Mouse (Mus musculus) cerebellum, adult 8-10 months (tissue): Measurements from ENCODE around the gene Zbtb41.
"Not testable (repeated sequence)": the region's sequence is repeated elsewhere in the genome, so short reads cannot be mapped to it uniquely, and the experiment has no call there.

Experiments used
- DNase-seq: peaks from one replicate; pipeline ENCODE4 v3.0.0; 2022

Gene Zbtb41

GRCm38 (mm10) chr1:139421875-139422791 is at the start of gene Zbtb41:
Gene Zbtb41, plus strand, starts transcription at chr1:139422288.
- DNase-seq = peak; percentile 89

- DNase-seq = no peak
Observed at GRCm38 (mm10) chr1:139375900-139376299, 46.2 kb upstream of the Zbtb41 start.

DNA sequence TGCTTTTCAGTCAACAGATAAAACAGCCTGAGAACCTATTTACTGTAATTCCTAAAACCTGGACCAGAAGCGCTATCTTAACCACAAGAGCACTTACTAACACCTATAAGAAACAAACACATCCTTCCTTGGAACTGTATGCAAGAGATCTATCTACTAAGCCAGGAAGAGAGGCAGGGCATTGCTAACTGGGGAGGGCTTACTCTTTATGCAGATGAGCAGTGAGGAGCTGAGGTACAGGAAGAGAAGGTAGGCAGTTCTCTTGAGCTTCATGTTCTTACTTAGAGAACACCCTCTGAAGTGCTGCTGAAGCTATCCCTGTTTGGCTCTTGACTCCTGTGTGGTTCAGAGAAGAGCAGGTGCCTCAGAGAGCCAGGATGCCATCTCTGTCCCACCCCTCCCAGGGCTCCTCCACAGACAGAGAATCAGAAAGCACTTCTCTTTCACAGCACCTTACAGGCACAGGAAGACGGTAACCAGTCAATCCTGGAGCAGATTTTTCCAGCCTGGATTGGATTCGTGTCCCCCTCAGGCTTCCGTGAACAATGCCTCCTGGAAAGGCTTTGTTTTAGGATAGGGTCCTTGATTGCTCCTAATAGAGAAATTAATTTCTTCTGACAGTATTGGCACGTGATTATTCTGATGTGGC is 45.3 kb upstream of the Zbtb41 start, which contains the start of gene Crb1:
TSS of gene Crb1 (minus strand) at position 463 of the 649 bp plus-strand sequence.
- DNase-seq = no peak

GRCm38 (mm10) chr1:139378861-139379620 is 43.0 kb upstream of the Zbtb41 start:
- no peak for DNase-seq

DNA sequence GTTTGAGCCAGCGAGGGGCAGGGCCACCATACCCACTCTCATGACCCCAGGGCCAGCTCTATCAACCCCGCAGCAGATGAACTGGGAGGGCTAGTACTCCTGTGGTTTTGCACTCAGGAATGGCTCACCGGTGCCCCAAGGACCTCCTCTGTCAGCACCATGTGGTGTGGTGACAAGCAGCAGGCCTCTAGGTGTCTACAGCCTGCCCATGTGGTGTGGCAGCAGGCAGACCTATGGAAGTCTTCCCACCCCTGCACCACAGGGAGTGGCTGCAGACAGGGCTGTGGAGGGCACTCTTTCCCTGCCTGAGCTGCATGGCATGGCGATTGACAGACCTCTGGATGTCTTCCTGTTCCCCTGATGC is 42.5 kb upstream of the Zbtb41 start:
- no peak for DNase-seq

GRCm38 (mm10) chr1:139391747-139392146 is 30.3 kb upstream of the Zbtb41 start:
- DNase-seq = no peak

DNA sequence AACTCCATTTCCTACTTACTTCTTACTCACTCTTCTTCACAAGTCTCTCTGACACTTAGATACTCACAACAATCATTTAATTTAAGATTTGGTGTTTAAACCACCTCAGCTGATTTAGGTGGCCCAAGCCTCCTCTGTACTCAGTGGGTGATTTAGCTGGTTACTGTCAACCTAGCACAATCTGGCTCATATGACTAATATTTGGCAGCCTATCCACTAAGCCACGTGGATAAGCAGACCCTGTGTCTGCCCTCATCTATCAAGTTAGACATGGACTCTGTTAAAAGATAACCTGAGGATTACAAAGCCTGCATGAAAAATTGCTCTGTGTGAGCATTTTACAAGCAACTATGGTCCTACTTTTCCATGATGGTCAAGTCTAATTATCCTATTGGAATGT is 25.5 kb upstream of the Zbtb41 start:
- no peak for DNase-seq

DNA sequence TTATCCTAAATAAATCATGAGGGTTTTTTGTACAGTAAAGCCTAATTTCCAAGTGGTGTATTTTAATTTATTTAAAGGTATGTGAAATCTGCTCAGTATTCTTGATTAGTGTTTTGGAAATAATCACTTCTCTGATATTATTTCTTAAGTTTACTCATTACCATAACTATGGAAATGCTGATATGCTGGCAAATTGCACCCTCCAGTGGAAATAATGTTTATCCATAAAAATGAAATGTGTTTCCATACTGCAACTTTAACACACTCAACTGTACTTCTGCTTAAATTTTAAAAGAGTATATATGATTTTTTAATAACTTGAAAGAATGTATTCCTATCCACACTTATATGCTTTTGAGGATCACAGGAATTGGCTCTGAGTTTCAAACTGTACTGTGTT is 16.3 kb upstream of the Zbtb41 start:
- DNase-seq = no peak

- no peak for DNase-seq
Observed at GRCm38 (mm10) chr1:139407701-139408100, 14.4 kb upstream of the Zbtb41 start.

DNA sequence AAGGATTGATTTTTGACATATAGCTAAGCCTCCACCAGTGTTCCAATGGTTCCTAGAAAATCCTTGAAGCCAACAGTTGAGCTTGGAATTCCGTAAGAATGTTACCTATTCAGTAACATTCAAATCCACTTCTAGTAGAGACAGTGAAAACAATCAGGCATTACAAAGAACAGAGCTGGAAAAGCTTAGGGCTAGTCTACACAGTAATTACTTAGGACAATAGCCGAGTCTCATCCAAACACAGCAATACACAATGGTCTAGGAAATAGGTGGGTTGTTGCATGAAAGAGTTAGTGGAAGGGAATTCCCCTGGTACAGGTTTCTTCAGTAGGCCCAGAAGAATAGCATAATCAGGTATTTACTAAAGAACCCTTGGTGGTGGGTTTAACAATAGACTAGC is 9.7 kb upstream of the Zbtb41 start:
- DNase-seq = not testable (repeated sequence)

DNA sequence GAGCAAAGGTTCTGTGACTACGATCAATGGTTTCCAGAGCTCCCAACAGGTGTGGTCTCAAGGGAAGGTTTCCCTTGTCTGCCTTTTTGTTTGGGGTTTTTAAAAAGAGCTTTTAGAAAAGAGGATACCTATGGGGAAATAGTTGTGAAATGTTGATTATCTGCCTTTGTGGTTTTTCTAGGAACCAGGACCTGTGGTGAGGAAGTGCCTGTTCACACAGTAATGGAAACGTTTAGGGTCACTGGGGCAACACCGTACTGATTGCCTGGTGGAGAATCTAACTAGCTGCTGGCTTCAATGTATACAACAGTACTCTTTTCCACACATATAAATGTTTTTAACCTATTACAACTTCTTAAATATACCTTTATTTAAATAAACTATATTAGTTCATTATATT is 8.6 kb upstream of the Zbtb41 start:
- DNase-seq = no peak

- DNase-seq = no peak
Observed at GRCm38 (mm10) chr1:139421521-139421874, 590 bp upstream of the Zbtb41 start.

- no peak for DNase-seq
Observed at GRCm38 (mm10) chr1:139422941-139423340, 853 bp downstream of the Zbtb41 start.

DNA sequence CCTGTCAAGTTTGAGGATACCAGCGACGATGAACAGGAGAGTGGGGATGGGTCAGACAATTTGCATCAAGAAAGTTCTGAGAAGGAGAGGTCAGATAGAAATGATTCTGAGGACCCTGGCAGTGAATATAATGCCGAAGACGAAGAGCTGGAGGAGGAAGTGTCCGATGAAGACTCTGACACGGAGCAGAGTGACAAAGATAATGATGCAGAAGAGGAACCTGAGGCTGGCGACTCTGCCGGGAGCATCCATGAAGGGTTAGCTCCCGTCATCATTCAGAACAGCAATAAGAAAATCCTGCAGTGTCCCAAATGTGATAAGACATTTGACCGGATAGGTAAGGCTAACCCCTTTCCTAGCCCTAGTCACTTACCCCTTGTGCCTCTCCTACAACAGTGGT is 1.8 kb downstream of the Zbtb41 start:
- DNase-seq = no peak

DNA sequence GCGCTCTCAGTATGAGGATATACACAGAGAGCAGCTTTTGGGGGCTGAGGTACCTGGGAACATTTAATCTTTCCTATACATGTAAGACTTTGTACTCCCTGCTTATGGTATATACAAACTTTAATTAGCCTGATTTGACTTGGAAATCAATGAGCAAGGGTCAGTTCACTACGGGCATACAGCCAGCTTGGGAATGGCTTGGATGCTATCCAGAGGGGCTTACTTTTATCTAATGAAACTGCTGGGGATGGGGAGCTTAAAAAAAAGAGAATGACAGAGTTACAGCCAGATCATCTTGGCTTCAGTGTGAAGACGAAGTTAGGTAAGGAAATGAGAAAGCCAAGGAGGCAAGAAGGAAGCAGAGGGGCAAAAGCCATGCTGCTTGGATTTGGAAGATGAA is 2.9 kb downstream of the Zbtb41 start:
- DNase-seq = no peak

DNA sequence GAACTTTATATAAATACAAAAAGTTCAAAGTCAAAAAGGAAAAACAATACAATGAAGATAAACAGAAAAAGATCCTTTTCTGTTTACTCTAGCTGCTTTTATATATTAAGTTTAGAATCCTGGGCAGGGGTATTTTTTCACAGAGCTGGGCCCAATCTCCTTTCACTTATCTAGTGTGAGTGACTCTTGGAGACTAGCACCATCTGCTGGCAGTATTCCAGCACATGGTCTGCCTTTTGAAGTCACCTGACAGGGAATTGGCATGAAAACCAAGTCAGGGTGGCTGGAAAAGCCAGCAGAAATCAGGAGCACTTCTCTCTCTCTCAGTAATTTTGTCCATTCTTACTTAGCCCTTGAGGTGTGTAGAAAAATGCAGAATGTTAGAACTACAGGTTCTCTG is 16.3 kb downstream of the Zbtb41 start:
- DNase-seq = no peak

GRCm38 (mm10) chr1:139443103-139443502 is 21.0 kb downstream of the Zbtb41 start:
- DNase-seq = not testable (repeated sequence)

DNA sequence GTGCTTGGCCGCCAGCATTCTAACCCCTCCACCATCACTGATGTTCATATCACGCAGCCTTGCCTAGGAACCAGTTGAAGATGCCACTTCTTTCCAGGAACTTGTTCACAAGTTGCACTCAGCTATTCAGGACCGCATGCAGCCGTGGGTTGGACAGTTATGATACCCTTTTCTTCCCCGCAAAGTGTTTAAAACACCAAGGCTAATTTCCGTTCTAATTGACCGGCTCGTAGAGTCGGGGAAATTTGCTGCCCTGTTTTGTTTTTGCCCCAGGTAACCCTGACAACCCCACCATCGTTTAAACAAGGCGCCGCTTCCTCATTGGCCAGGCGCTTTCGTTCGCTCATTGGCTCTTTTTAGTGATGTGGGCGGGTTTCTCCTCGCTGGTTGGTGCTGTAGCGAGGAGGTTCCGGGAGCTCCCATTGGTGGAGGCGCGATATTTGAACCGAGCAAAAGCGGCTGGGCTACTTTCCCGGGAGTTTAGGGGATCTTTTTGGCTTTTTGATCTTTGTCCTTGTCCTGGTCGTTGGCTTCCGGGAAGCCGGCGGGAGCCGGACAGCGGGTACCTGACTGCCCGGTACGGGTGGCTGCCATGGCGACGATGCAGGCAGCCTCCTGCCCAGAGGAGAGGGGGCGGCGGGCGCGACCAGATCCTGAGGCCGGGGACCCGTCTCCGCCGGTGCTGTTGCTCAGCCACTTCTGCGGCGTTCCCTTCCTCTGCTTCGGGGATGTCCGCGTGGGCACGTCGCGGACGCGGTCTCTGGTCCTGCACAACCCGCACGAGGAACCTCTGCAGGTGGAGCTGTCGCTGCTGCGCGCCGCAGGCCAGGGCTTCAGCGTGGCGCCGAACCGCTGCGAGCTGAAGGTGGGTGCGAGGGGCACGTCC is 32.5 kb downstream of the Zbtb41 start, which contains the start of gene Aspm:
TSS of gene Aspm (plus strand) at position 433 of the 886 bp plus-strand sequence.
- DNase-seq = peak; percentile 81

DNA sequence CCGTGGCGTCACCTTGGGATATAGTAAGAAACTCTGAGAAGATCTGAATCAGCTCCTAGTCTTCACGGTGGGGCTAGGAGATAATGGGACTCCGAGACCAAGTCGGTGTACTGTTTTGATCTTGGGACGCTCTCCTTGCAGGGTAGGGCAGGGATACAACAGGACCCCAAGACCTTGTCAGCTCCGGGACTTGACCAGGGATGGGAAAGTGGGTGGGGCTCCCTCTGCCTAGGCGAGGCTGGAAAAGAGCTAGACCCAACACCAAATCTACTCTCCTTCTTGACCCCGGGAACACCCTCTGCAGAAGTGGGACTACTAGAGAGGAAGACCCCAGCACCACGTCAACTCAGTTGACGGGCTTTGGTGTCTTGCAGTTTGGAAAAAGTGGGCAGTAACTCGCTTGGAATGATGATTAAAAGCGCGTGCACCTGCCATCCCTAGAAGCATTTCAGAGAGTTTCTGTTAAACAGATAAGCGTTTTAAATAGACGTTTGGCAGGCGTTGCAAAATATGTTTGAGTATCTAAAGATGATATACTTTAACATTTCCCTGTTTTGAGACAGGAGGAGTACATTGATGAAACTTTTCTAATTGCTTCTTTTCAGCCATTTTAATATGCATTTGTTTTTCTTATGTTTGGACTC is 33.3 kb downstream of the Zbtb41 start:
- no peak for DNase-seq

DNA sequence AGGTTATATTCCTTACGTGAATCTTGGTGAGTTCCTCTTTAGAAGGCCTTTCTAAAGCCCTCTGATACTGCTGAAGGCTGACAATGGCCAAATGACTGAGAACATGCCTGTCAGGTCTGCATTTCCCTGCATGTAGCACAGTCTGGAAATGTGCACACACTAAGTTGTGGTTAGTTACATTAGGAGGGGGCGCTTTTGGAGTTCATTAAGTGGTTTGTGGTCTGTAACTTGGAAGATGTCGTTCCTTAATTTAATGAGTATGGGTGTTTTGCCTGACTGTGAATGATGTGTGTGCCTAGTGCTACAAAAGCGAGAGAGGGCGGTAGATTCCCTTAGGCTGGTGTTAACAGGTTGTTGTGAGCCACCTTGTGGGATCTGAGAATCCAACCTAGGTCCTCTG is 38.7 kb downstream of the Zbtb41 start:
- DNase-seq = no peak

- DNase-seq = no peak
Observed at GRCm38 (mm10) chr1:139465936-139466335, 43.8 kb downstream of the Zbtb41 start.

- no peak for DNase-seq
Observed at GRCm38 (mm10) chr1:139478898-139479297, 56.8 kb downstream of the Zbtb41 start.
